Mouse (Mus musculus) skeletal muscle tissue, adult 2 months (tissue): ENCODE measurements at regions not wholly inside any gene's neighbourhood (a gene's known extent, or its start where the extent isn't known, plus 50 kb on each side); places are given as distances from the start of the nearest gene placed in this dataset.
A peak's percentile ranks its signal among the peaks of the same experiment; 100 is the strongest.

Experiments used
- DNase-seq: peaks from one replicate; pipeline ENCODE4 v3.0.0-alpha.2; 2012; ENCODE audit warnings: low read depth, low spot score

DNA sequence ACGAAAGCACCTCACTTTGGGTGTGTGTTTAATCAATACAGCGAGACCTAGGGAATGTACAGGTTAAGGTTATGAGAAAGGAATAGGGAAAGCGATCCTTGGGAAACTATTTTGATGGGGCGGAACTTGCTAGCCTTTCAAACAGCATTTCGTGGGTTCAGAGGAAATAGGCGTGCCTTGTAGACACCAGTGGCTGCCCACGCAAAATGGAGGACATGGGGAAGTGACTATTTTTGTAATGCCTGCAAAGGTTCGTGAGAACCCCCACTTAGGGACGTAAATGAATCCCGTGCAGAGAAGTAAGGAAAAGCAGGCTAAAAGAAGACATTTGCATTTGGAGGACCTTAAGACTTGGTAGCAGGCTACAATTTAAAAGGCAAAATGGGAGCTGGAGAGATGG, 114.1 kb upstream of the Ppm1h start:
- no peak for DNase-seq

DNA sequence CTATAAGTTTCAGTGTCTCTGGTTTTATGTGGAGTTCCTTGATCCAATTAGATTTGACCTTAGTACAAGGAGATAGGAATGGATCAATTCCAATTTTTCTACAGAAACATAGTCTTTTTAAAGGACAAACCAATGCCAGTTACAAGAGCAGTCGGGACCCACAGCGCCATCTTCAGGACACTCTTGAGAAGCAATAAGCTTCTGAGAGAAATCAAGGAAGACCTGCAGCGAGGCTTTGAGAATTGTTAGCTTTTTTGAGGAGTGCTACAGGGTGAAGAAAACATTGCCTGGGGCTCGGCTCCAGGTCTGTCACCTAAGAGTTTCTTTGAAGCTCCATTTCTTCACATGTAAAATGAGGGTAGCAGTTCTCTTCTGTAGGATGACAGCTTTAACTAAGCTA, 112.0 kb upstream of the Ppm1h start:
- DNase-seq = no peak

DNA sequence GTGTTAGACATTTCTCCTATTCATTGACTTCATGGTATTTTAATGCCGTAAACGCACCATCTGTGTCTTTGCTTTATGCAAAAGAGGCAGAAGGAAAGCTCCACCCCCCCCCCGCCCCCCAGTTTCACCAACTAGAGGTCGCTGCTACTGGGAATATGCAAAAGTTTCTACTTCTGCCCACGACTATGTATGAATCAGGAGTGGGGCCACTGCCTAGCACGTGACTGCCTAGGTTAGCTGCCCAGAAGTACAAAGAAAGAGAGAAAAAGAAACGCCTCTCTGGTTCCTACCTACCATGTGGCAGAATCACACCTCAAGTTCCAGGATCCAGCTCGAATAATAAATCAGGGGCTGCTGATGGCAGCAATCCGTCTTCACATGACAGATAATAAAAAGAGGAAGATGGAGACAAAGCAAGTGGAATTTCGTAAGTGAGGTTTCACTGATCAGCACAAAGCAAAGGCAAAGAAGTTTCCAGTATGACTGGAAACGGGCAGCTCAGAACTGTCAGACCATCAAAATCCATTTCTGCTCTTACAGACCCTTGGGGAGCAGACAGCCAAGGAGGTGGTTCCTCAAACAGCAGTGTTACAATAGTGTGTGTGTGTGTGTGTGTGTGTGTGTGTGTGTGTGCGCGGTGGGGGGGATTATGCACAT, 108.9 kb upstream of the Ppm1h start:
- DNase-seq = peak; percentile 13

DNA sequence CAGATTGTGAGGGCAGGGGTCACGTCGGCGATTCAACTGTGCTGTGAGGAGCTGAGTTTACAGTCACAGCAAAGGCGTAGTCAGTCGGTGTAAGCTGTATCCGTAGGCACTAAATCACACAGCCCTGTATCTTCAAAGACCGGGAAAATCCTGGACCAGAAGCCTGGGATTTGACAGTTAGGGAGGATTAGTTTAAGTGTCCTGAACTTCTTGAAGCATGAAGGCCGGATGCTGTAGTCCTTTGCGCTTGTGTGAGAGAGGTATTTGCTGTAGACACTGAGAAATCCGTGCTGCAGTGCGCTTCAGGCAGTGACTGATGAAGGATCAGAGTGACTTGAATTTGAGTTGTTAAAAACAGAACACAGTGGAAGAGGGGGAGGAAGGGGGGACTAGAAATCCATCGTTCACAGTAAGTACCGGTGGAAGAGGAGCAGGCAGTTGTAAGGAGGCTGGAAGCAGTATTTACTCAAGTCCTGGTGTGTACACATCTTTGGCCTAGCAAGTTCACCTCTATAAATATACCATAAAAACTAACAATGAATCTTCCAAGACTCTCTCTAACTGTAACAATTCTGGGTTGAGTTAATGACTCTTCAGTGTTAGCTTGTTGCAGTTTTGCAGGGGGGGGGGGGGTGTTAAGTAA, 107.5 kb upstream of the Ppm1h start:
- no peak for DNase-seq

DNA sequence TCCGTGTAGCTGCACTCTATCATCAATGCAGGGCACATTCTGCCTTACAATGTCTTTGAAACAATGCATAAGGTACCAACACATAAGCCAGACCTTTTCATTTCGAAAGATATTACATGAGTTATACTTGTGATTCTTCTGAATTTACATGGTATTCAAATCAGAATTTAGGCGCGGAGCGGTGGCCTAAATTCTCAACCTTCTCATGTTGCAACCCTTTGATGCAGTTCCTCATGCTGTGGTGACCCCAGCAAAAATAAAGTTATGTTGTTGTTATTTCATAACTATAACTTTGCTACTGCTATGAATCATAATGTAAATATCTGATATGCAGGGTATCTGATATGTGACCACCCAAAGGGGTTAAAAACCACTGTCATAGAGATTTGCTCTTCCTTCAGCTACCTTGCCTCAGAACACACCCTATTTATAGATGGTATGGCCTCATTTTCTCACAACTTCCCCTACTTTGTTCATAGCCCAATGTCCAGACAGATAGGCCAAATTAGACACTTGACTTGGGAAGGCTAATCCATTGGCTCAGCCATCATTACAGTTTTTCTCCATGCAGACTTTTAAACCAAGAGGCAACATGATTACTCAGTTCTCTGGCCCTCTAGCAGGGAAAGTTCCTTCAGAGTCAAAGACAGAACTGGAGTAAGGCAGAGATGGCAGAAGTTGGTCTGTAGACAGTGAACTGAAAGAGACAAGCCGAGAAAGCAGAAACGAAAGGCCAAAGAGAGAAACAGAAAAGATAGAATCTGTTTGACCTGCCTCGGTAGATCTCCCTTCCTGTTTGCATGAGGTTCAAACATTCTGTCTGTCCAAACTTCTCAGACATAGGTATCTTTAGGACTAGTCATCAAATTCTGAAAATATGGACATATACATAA, 102.1 kb upstream of the Ppm1h start:
- DNase-seq = no peak

DNA sequence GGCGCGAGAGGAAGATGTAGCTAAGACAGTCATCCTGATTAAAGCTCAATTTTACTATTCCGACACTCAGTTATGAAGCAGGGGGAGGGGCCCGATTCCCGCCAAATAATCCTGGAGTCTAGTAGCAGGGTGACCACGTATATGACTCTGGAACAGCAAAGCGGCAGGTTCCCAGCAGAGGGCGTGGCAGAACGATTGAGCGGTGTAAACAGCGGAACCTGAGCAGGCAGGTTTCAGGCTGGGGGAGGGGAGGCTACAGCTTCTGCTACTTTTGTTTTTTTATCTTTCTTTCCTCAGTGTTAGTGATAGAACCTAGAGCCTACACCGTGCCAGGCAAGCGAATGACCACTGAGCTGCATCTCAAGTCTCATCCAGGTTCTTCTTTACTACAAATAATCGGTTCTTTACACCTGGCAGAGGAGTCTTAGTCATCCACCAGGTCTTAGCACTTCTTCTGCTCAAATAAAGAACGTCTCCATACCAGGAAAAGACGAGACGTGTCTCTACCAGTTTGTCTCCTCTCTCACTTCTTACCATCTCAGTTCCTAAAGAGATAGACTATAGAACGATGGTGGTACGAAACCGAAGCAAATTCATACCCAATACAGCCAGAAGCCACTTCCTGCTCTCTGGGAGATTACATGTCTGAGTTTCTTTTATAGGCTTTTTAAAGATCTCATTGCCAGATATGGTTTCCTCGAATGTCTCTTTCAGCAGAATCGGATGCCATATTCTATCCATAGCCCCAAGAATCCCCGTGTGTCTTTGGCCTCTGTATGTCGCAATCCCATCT, 100.2 kb upstream of the Ppm1h start:
- no peak for DNase-seq

DNA sequence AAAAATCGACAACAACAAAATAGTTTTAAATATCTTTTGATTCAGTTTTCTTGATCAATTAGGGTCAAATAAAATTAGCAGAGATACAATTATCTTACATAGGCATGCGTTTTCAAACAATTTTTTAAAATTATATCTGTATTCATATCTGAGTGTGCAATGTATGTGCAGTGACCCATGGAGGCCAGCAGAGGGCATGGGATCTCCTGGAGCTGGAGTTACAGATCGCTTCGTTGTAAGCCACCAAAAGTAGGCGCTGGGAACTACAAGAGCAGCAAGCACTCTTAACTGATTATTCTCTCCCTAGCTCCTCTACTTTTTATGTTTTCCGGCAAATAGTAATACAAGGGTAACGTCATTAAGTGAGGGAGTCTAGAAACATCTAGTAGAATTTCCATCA, 97.5 kb upstream of the Ppm1h start:
- no peak for DNase-seq

DNA sequence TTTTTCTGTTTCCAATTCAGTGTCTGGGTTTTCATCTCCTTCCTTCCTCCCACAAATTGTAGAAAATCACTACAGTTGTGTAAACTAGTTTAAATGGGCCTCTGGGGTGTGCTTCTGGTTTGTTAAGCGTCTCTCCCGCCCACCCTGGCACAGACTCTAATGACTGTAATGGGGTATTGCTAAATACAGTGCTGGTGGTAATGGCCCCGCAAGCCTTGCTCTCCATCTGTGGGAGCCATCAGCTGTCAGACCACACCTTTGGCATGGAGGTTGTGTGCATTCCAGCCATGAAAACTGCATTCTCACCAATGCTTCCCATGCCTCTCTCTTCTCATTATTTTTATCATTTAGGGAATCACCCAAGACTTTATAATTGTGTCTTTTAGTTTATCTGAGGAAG, 91.0 kb upstream of the Ppm1h start:
- DNase-seq = no peak

DNA sequence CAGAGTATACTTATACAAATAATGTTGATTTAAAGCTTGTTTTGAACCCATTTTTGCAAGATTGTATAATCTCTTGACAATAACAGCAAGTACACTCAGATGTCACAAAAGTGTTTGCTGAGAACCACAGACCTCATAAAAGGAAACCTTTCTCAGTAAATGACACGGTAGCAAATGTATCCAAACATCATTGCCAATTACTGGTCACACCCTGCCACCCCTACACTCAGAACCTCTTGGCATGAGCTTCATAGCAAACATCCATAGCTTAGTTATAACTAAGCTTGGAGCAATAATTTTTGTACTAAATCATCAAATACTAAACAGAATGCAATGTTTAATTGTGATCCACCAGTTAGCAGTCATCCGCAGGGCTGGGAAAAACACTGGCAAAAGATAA, 79.1 kb upstream of the Ppm1h start:
- DNase-seq = no peak

DNA sequence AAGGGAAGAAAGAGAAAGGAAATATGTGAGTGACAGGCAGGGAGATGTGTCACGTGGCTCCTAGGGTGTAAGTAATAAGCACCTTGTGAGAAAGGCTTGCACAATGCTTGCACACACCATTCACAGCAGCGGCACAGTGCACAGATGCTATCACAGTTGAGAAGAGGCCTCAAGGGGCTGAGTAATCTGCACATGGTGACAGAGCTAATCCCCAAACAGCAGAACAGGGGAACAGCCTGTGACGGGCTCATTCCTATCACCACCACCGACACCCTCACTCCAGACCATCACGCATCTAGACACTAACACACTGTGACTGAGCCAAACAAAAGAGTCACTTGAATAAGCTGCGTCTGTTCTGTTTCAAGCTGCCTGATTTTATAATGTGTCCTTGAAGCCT, 76.2 kb upstream of the Ppm1h start:
- DNase-seq = no peak

DNA sequence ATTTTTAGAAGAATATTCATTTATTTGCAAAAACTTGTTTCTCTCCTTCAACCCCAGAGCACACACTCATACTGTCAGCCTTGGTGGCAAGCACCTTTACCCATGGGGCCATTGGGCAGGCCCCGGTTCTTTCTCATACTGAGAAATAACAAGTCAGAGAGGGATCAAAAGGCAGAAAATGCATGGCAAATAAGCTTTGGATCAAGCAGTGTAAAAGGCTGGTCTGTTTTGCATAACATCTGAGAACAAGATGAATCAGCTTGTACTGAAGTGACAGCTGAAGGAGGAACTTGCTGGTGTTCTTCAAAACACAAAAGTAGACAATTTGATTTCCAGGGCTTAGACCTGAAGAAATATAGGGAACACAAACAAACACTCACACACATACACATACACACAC, 74.6 kb upstream of the Ppm1h start:
- DNase-seq = no peak

DNA sequence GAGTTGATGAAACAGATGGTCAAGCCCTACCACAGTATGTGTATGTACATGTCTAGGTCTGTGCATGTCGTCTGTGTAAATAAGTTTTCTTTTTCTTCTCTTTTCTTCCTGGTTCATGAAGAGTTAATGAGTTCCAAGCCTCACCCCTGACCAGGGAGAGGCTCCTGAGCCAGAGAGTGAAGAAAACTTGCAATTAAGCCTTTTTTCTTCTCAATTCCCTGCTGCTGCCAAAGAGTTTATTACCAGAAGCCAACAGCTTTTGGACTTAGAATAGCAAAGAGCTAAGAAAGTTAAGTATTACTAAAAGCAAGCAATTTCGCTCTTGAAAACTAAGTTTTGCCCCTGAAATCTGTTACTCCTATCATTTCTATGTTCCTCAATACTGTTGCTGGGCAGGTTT, 65.3 kb upstream of the Ppm1h start:
- no peak for DNase-seq

DNA sequence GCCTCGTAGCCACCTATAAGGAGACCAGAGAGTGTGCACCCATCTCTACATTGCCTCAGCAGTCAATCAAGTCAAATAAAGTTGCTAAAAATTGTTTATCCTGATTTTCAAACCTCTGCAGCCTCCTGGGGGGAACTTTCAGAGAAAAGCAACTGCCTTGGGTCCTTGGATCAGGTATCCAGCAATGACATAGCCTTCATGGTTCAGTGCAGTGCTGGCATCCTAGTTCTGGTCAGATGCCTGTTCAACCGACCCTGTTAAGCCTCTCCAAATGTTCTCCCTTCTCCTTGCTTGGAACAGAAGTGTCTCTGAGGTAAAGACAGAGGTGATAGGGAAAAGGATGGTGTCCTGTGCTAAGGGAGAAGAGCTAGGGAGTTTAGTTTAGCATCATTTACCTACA, 64.7 kb upstream of the Ppm1h start:
- DNase-seq = no peak

DNA sequence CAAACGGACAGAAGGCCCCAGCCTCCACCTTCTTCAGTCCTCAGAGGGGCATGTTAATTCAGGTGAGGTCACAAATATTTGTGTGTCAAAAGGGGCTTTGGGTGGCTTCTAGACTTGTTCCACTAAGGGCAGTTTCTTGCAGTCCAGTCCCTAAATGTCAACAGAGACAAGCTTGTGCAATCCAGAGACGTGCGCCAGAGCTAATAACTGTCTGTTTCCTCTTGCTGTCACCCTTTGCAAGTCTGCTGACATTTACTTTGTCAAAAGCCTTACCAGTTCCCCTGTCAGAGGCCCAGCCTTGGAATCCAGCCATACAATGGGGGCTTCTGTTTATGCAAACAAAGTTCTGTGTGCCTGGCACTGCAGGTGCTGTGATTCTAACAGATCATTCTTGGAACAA, 63.8 kb upstream of the Ppm1h start:
- DNase-seq = peak; percentile 10

DNA sequence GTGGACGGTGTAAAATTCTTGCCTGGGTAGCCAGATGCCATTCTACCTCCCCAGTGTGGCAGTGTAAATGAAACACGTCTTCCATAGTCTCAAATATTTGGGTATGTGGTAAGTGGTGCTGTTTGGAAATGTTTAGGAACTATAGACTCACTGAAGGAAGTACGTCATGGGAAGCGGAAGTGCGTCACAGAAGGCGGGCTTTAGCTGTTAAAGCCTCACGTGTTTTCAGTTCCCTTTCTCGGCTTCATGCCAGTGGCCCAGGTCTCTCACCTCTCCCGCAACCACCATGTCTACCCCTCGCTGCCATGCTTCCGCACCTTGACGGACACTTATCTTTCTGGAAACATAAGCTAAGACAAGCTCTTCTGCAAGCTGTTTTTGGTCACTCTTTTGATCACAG, 62.9 kb upstream of the Ppm1h start:
- DNase-seq = no peak

DNA sequence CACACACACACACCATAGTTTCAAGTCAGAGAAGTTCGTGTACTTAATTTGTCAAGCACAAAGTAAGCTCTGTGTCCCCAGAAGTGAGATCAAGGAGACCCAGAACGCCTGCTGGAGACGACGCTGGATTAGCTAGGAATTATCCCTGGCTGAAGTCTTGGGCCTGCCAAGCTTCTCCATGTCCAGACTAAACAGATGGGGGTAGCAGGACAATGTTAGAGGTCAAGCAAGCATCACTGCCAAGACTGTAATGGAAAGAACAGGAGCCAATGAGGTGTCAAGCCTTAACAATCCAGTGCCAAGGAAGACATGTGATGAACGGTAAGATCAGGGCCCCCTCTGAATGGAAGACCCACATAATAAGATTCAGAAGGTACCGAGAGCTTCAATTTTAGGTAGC, 62.2 kb upstream of the Ppm1h start:
- no peak for DNase-seq

DNA sequence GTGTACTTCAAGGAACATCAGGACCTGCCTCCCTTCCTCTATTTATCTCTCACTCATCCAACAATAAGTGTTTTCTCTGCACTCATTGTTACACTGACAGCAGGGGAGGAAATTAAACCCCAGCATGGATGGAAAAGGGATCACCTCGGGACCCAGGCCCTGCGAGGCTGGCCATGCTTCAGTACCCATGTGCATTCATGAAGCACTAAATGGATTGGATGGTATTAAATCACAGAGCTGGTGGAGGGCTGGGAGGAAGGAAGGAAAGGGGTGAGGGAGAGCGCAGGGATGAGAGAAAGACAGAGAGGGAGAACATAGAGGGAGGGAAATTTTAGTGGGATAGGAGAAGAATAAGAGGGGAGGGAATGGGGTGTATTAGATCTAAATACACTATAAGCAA, 59.7 kb upstream of the Ppm1h start:
- DNase-seq = no peak

DNA sequence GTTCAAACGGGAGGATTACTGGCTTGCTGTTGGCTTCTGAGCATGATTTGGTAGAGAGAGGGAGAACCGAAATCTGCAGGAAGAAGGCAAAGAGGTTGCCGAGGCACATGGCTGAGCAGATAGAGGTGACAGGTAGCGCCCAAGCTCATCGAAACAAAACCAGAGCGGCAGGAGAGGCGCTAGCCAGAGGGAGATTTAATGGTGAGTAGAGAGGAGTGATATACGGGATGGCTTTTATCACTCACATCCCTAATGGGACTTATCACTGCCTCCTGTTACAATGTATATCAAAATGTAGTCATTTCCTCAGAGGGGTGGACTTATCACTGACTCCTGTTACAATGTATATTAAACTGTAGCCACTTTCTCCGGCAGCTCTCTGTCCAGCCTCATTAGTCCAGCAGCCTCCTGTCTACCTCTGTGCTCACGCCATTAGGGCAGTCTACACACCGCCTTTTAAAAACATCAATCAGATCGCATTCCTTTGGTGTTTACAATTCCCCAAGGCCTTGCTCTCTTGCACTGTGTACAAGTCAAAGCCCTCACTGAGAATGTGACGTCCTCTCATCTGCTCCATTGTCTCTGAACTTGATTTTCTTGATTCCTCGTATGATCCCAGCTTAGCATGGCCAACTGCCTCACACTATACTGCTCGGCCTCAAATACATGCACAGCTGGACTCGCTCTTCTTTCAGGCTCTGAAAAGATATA, 59.0 kb upstream of the Ppm1h start:
- DNase-seq = no peak
